Mouse (Mus musculus): ENCODE results near the gene Psma6. TPM values are rescaled to one million over a fixed set of nuclear protein-coding genes. Genes with fewer than 3 reads are reported as not detected.

Gene Psma6
- polyA plus RNA-seq, 1 experiment from 2014 or later, result 352 TPM

GRCm38 (mm10) chr12:55449048-55449447, 65.0 kb downstream of the Psma6 start:
- Histone ChIP-seq H3K27me3 (ENCODE audit: control insufficient read depth, insufficient read depth, low read length) (no peaks in the 10 kb centered on the region), H3K4me3 (ENCODE audit: low read length) (no peak overlapping the region), H3K4me2 (ENCODE audit: low read depth, low read length) (no peak overlapping the region), H3K36me3 (ENCODE audit: control insufficient read depth, insufficient read depth) (no peaks in the 10 kb centered on the region), H3K9me3 (replicated peaks; ENCODE audit: control insufficient read depth, low read length) (no peaks in the 10 kb centered on the region), H3K4me1 (ENCODE audit: control insufficient read depth, insufficient read depth, low read length) (peaks cover 48% of the 10 kb centered on the region), H3K27ac (ENCODE audit: low read length) (no peak overlapping the region), H3K9ac (ENCODE audit: low read length) (no peak overlapping the region)
- ATAC-seq (replicated peaks; ENCODE audit: extremely low read depth, insufficient read depth, low FRiP score), result no peak
- 92% methylated on average over 2 of the region's 2 CpGs for WGBS

- no peak for ATAC-seq (replicated peaks; ENCODE audit: extremely low read depth, insufficient read depth, low FRiP score)
- no peaks in the 10 kb centered on the region for H3K9me3 ChIP-seq (replicated peaks; ENCODE audit: control insufficient read depth, low read length)
- H3K4me1 ChIP-seq (ENCODE audit: control insufficient read depth, insufficient read depth, low read length), result peaks cover 46% of the 10 kb centered on the region
- 0 out of 2 replicates have a peak overlapping the region, but pooled peaks have one; percentile 36 for H3K27ac ChIP-seq (ENCODE audit: low read length)
- WGBS, result 65% methylated on average over 16 of the region's 16 CpGs
- no peak overlapping the region for H3K9ac ChIP-seq (ENCODE audit: low read length)
- H3K36me3 ChIP-seq (ENCODE audit: control insufficient read depth, insufficient read depth), result no peaks in the 10 kb centered on the region
- H3K27me3 ChIP-seq (ENCODE audit: control insufficient read depth, insufficient read depth, low read length), result no peaks in the 10 kb centered on the region
- no peak overlapping the region for H3K4me2 ChIP-seq (ENCODE audit: low read depth, low read length)
- H3K4me3 ChIP-seq (ENCODE audit: low read length), result no peak overlapping the region
Observed at GRCm38 (mm10) chr12:55450421-55450820, 66.4 kb downstream of the Psma6 start.

GRCm38 (mm10) chr12:55452839-55453238, 68.8 kb downstream of the Psma6 start:
- peak overlapping the region; percentile 33 for H3K27ac ChIP-seq (ENCODE audit: low read length)
- no peak overlapping the region for H3K4me2 ChIP-seq (ENCODE audit: low read depth, low read length)
- no peak for ATAC-seq (replicated peaks; ENCODE audit: extremely low read depth, insufficient read depth, low FRiP score)
- 46% methylated on average over 5 of the region's 5 CpGs for WGBS
- no peaks in the 10 kb centered on the region for H3K36me3 ChIP-seq (ENCODE audit: control insufficient read depth, insufficient read depth)
- H3K27me3 ChIP-seq (ENCODE audit: control insufficient read depth, insufficient read depth, low read length), result no peaks in the 10 kb centered on the region
- no peak overlapping the region for H3K4me3 ChIP-seq (ENCODE audit: low read length)
- H3K9me3 ChIP-seq (replicated peaks; ENCODE audit: control insufficient read depth, low read length), result no peaks in the 10 kb centered on the region
- H3K4me1 ChIP-seq (ENCODE audit: control insufficient read depth, insufficient read depth, low read length), result peaks cover 22% of the 10 kb centered on the region
- no peak overlapping the region for H3K9ac ChIP-seq (ENCODE audit: low read length)

GRCm38 (mm10) chr12:55453924-55454323, 69.9 kb downstream of the Psma6 start:
- H3K4me2 ChIP-seq (ENCODE audit: low read depth, low read length), result no peak overlapping the region
- ATAC-seq (replicated peaks; ENCODE audit: extremely low read depth, insufficient read depth, low FRiP score), result no peak
- no peak overlapping the region for H3K9ac ChIP-seq (ENCODE audit: low read length)
- H3K27ac ChIP-seq (ENCODE audit: low read length), result no peak overlapping the region
- H3K36me3 ChIP-seq (ENCODE audit: control insufficient read depth, insufficient read depth), result no peaks in the 10 kb centered on the region
- peaks cover 16% of the 10 kb centered on the region for H3K4me1 ChIP-seq (ENCODE audit: control insufficient read depth, insufficient read depth, low read length)
- no peaks in the 10 kb centered on the region for H3K27me3 ChIP-seq (ENCODE audit: control insufficient read depth, insufficient read depth, low read length)
- no peaks in the 10 kb centered on the region for H3K9me3 ChIP-seq (replicated peaks; ENCODE audit: control insufficient read depth, low read length)
- H3K4me3 ChIP-seq (ENCODE audit: low read length), result no peak overlapping the region
- WGBS, result 56% methylated on average over 4 of the region's 4 CpGs

- Histone ChIP-seq H3K9me3 (replicated peaks; ENCODE audit: control insufficient read depth, low read length) (no peaks in the 10 kb centered on the region), H3K4me1 (ENCODE audit: control insufficient read depth, insufficient read depth, low read length) (peaks cover 15% of the 10 kb centered on the region), H3K27ac (ENCODE audit: low read length) (no peak overlapping the region), H3K36me3 (ENCODE audit: control insufficient read depth, insufficient read depth) (no peaks in the 10 kb centered on the region), H3K9ac (ENCODE audit: low read length) (no peak overlapping the region), H3K27me3 (ENCODE audit: control insufficient read depth, insufficient read depth, low read length) (no peaks in the 10 kb centered on the region), H3K4me3 (ENCODE audit: low read length) (no peak overlapping the region), H3K4me2 (ENCODE audit: low read depth, low read length) (no peak overlapping the region)
- whole genome bisulfite sequencing, result 71% methylated on average over 9 of the region's 10 CpGs
- no peak for ATAC-seq (replicated peaks; ENCODE audit: extremely low read depth, insufficient read depth, low FRiP score)
Observed at GRCm38 (mm10) chr12:55455206-55455605, 71.2 kb downstream of the Psma6 start.

- H3K27ac ChIP-seq (ENCODE audit: low read length), result no peak overlapping the region
- WGBS, result 69% methylated on average over 3 of the region's 3 CpGs
- H3K9ac ChIP-seq (ENCODE audit: low read length), result no peak overlapping the region
- H3K9me3 ChIP-seq (replicated peaks; ENCODE audit: control insufficient read depth, low read length), result no peaks in the 10 kb centered on the region
- H3K36me3 ChIP-seq (ENCODE audit: control insufficient read depth, insufficient read depth), result no peaks in the 10 kb centered on the region
- H3K4me1 ChIP-seq (ENCODE audit: control insufficient read depth, insufficient read depth, low read length), result peaks cover 11% of the 10 kb centered on the region
- no peak overlapping the region for H3K4me3 ChIP-seq (ENCODE audit: low read length)
- H3K4me2 ChIP-seq (ENCODE audit: low read depth, low read length), result no peak overlapping the region
- ATAC-seq (replicated peaks; ENCODE audit: extremely low read depth, insufficient read depth, low FRiP score), result no peak
- H3K27me3 ChIP-seq (ENCODE audit: control insufficient read depth, insufficient read depth, low read length), result no peaks in the 10 kb centered on the region
Observed at GRCm38 (mm10) chr12:55456136-55456535, 72.1 kb downstream of the Psma6 start.

GRCm38 (mm10) chr12:55456893-55457292, 72.9 kb downstream of the Psma6 start:
- WGBS, result 79% methylated on average over 5 of the region's 5 CpGs
- H3K36me3 ChIP-seq (ENCODE audit: control insufficient read depth, insufficient read depth), result no peaks in the 10 kb centered on the region
- no peaks in the 10 kb centered on the region for H3K27me3 ChIP-seq (ENCODE audit: control insufficient read depth, insufficient read depth, low read length)
- H3K4me1 ChIP-seq (ENCODE audit: control insufficient read depth, insufficient read depth, low read length), result peaks cover 15% of the 10 kb centered on the region
- no peak for ATAC-seq (replicated peaks; ENCODE audit: extremely low read depth, insufficient read depth, low FRiP score)
- H3K9me3 ChIP-seq (replicated peaks; ENCODE audit: control insufficient read depth, low read length), result no peaks in the 10 kb centered on the region
- no peak overlapping the region for H3K27ac ChIP-seq (ENCODE audit: low read length)
- no peak overlapping the region for H3K4me3 ChIP-seq (ENCODE audit: low read length)
- H3K9ac ChIP-seq (ENCODE audit: low read length), result no peak overlapping the region
- no peak overlapping the region for H3K4me2 ChIP-seq (ENCODE audit: low read depth, low read length)

GRCm38 (mm10) chr12:55459739-55460138, 75.7 kb downstream of the Psma6 start:
- no peak overlapping the region for H3K4me2 ChIP-seq (ENCODE audit: low read depth, low read length)
- peaks cover 16% of the 10 kb centered on the region for H3K4me1 ChIP-seq (ENCODE audit: control insufficient read depth, insufficient read depth, low read length)
- H3K36me3 ChIP-seq (ENCODE audit: control insufficient read depth, insufficient read depth), result no peaks in the 10 kb centered on the region
- no peak overlapping the region for H3K4me3 ChIP-seq (ENCODE audit: low read length)
- H3K9ac ChIP-seq (ENCODE audit: low read length), result no peak overlapping the region
- 48% methylated on average over 8 of the region's 8 CpGs for WGBS
- H3K27ac ChIP-seq (ENCODE audit: low read length), result no peak overlapping the region
- no peaks in the 10 kb centered on the region for H3K27me3 ChIP-seq (ENCODE audit: control insufficient read depth, insufficient read depth, low read length)
- ATAC-seq (replicated peaks; ENCODE audit: extremely low read depth, insufficient read depth, low FRiP score), result no peak
- no peaks in the 10 kb centered on the region for H3K9me3 ChIP-seq (replicated peaks; ENCODE audit: control insufficient read depth, low read length)

- H3K4me2 ChIP-seq (ENCODE audit: low read depth, low read length), result no peak overlapping the region
- 48% methylated on average over 4 of the region's 4 CpGs for WGBS
Observed at GRCm38 (mm10) chr12:55460900-55461299, 76.9 kb downstream of the Psma6 start.

More at GRCm38 (mm10) chr12:55460900-55461299, 76.9 kb downstream of the Psma6 start:
- Histone ChIP-seq H3K27ac (ENCODE audit: low read length) (no peak overlapping the region), H3K9ac (ENCODE audit: low read length) (no peak overlapping the region), H3K27me3 (ENCODE audit: control insufficient read depth, insufficient read depth, low read length) (no peaks in the 10 kb centered on the region), H3K4me3 (ENCODE audit: low read length) (no peak overlapping the region), H3K9me3 (replicated peaks; ENCODE audit: control insufficient read depth, low read length) (no peaks in the 10 kb centered on the region), H3K36me3 (ENCODE audit: control insufficient read depth, insufficient read depth) (no peaks in the 10 kb centered on the region), H3K4me1 (ENCODE audit: control insufficient read depth, insufficient read depth, low read length) (peaks cover 25% of the 10 kb centered on the region)
- no peak for ATAC-seq (replicated peaks; ENCODE audit: extremely low read depth, insufficient read depth, low FRiP score)

All from heart, embryonic 16.5 days (tissue).